Mouse (Mus musculus) heart, adult 2 months (tissue): ENCODE measurements at regions not wholly inside any gene's neighbourhood (a gene's known extent, or its start where the extent isn't known, plus 50 kb on each side); places are given as distances from the start of the nearest gene placed in this dataset.

ENCODE experiments used
- CTCF ChIP-seq: fragments of 200-600 bp; IDR thresholded peaks from 2 replicates; pipeline ENCODE4 v1.8.1; 2022; ENCODE audit warnings: antibody characterized with exemption, mild to moderate bottlenecking, moderate library complexity
- EP300 ChIP-seq: fragments of 200-500 bp; IDR thresholded peaks from 2 replicates; pipeline ENCODE4 v1.6.1; 2011; ENCODE audit warnings: low read depth, low read length, control low read depth; ENCODE audit not compliant: insufficient read depth
- POLR2A ChIP-seq: fragments of 200-500 bp; IDR thresholded peaks from 2 replicates; pipeline ENCODE4 v1.6.1; 2011; ENCODE audit warnings: mild to moderate bottlenecking, low read depth, low read length, control low read depth; ENCODE audit not compliant: insufficient read depth

DNA sequence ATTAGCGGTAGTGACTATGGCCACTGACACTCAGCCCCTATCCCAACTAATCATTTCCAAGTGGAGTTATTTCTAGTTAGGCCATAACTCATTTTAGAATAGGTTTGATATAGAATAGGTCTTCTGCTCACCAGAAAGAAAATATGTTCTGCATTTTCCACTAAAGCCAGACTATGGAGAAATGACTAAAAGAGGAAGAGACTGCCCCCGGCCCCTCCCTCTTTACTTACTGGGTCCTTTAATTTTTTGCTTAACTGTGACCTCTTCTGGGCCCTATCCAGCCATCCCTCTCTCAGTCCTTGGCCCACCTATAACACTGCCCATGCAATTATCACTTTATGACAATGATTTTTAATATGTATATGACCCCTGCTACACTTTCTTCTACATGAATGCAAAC lies 192.0 kb upstream of the Serp2 start:
- TF ChIP-seq EP300 (no peak), CTCF (no peak), POLR2A (no peak)
